Mouse (Mus musculus) MEL (cell line): Measurements from ENCODE around the gene Hfe.

ENCODE experiments used
- BHLHE40 ChIP-seq: IDR thresholded peaks from 2 replicates; pipeline ENCODE4 v1.6.1; 2012; ENCODE audit warnings: low read depth, mild to moderate bottlenecking, inconsistent platforms, low read length, improper control_type of control experiment, borderline replicate concordance
- CTCF ChIP-seq, 3 experiments: IDR thresholded peaks in 2 of 3; conservative IDR thresholded peaks in 1 of 3; 2 replicates each; pipeline ENCODE4 v1.5.1; 2011 to 2012; ENCODE audit warnings: low read length in 3 of 3, low read depth in 2 of 3, mild to moderate bottlenecking in 2 of 3, improper control_type of control experiment in 1 of 3, inconsistent platforms in 1 of 3, mixed read lengths in 1 of 3, moderate library complexity in 1 of 3; ENCODE audit not compliant: control insufficient read depth in 1 of 3, insufficient read depth in 1 of 3, poor library complexity in 1 of 3, severe bottlenecking in 1 of 3
- GABPA ChIP-seq: IDR thresholded peaks from 2 replicates; pipeline ENCODE4 v1.6.1; 2012; ENCODE audit warnings: low read depth, mild to moderate bottlenecking, inconsistent platforms, low read length, improper control_type of control experiment, moderate library complexity
- KAT2A ChIP-seq: conservative IDR thresholded peaks from 2 replicates; pipeline ENCODE4 v1.6.1; 2012; ENCODE audit warnings: low read depth, low read length, improper control_type of control experiment, inconsistent platforms
- NELFE ChIP-seq: IDR thresholded peaks from 2 replicates; pipeline ENCODE4 v1.6.1; 2011; ENCODE audit warnings: low read depth, low read length, improper control_type of control experiment
- POLR2A ChIP-seq, 2 experiments: IDR thresholded peaks; 2 replicates each; pipeline ENCODE4 v1.6.1; 2011 to 2012; ENCODE audit warnings: low read length in 2 of 2, mild to moderate bottlenecking in 2 of 2, control low read depth in 1 of 2, improper control_type of control experiment in 1 of 2, low read depth in 1 of 2, moderate library complexity in 1 of 2; ENCODE audit not compliant: control insufficient read depth in 1 of 2, insufficient read depth in 1 of 2, poor library complexity in 1 of 2
- RAD21 ChIP-seq: IDR thresholded peaks from 2 replicates; pipeline ENCODE4 v1.6.1; 2011; ENCODE audit warnings: mild to moderate bottlenecking, low read depth, low read length, improper control_type of control experiment
- RCOR1 ChIP-seq: IDR thresholded peaks from 2 replicates; pipeline ENCODE4 v1.6.1; 2012; ENCODE audit warnings: low read depth, mild to moderate bottlenecking, inconsistent platforms, low read length, improper control_type of control experiment
- SIN3A ChIP-seq: IDR thresholded peaks from 2 replicates; pipeline ENCODE4 v1.6.1; 2012; ENCODE audit warnings: low read length, improper control_type of control experiment, inconsistent platforms
- ZC3H11A ChIP-seq: IDR thresholded peaks from 2 replicates; pipeline ENCODE4 v1.6.1; 2012; ENCODE audit warnings: low read depth, mild to moderate bottlenecking, inconsistent platforms, low read length, improper control_type of control experiment

DNA sequence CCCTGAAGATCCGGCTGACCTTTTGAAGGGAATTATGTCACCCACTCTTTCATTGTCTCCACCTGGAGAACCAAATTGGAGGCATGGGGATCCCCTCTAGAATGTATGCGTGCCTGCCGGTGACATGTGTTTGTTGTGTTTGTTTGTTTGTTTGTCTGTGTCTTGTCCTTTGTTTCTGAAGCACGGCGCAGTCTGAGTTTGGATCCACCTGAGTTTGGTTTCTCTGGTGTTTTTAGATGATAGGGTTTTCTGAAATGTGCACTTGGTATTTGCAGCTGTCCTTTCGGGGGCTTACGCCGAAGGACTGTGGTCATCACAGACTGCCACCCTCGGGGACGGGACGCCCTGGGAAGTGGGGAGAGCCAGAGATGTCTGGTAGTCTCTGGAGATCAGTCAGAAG, 6.5 kb upstream of the Hfe start:
- TF ChIP-seq SIN3A (no peak), GABPA (no peak), ZC3H11A (no peak), BHLHE40 (no peak), CTCF (IDR thresholded peaks at IDR 0.05 in 2 of 3, conservative IDR thresholded peaks at IDR 0.05 in 1 of 3; ENCODE audit: control insufficient read depth in 1 of 3, insufficient read depth in 1 of 3, low read depth in 2 of 3, low read length in 3 of 3, poor library complexity in 1 of 3, severe bottlenecking in 1 of 3) (no peak), RCOR1 (no peak), KAT2A (no peak), POLR2A (IDR thresholded peaks at IDR 0.05; ENCODE audit: control insufficient read depth in 1 of 2, insufficient read depth in 1 of 2, low read depth in 1 of 2, low read length in 2 of 2, poor library complexity in 1 of 2) (no peak), RAD21 (no peak), NELFE (no peak)
